Mouse (Mus musculus) embryo, embryonic 11.5 days (tissue): ENCODE data around the gene Glis1.

Experiments used
- DNase-seq: peaks from one replicate; pipeline ENCODE4 v3.0.0-alpha.2; 2012; ENCODE audit warnings: low read depth, low spot score

The Glis1 gene

GRCm38 (mm10) chr4:107452266-107453015 lies 18.1 kb downstream of the Glis1 start:
- no peak for DNase-seq

- DNase-seq: peak; percentile 81
Measured at GRCm38 (mm10) chr4:107453141-107453984, 19.0 kb downstream of the Glis1 start.

GRCm38 (mm10) chr4:107457602-107458001 lies 23.2 kb downstream of the Glis1 start:
- no peak for DNase-seq

- DNase-seq: no peak
Measured at GRCm38 (mm10) chr4:107458907-107459306, 24.5 kb downstream of the Glis1 start.

GRCm38 (mm10) chr4:107459461-107459860 lies 25.1 kb downstream of the Glis1 start:
- no peak for DNase-seq

- DNase-seq: peak; percentile 61
Measured at GRCm38 (mm10) chr4:107460468-107460867, 26.1 kb downstream of the Glis1 start.

- DNase-seq: no peak
Measured at GRCm38 (mm10) chr4:107467831-107468230, 33.4 kb downstream of the Glis1 start.

- DNase-seq: no peak
Measured at GRCm38 (mm10) chr4:107468264-107468663, 33.9 kb downstream of the Glis1 start.

GRCm38 (mm10) chr4:107468768-107469167 lies 34.4 kb downstream of the Glis1 start:
- DNase-seq: no peak

GRCm38 (mm10) chr4:107476266-107476665 lies 41.9 kb downstream of the Glis1 start:
- DNase-seq: no peak

- DNase-seq: no peak
Measured at GRCm38 (mm10) chr4:107479015-107479414, 44.6 kb downstream of the Glis1 start.

GRCm38 (mm10) chr4:107482541-107482940 lies 48.1 kb downstream of the Glis1 start:
- no peak for DNase-seq

- no peak for DNase-seq
Measured at GRCm38 (mm10) chr4:107483556-107484220, 49.3 kb downstream of the Glis1 start.

- DNase-seq: no peak
Measured at GRCm38 (mm10) chr4:107484221-107484575, 49.8 kb downstream of the Glis1 start.

GRCm38 (mm10) chr4:107485903-107486302 lies 51.5 kb downstream of the Glis1 start:
- DNase-seq: no peak

- DNase-seq: no peak
Measured at GRCm38 (mm10) chr4:107489121-107489840, 54.9 kb downstream of the Glis1 start.

GRCm38 (mm10) chr4:107492991-107493390 lies 58.6 kb downstream of the Glis1 start:
- no peak for DNase-seq

- no peak for DNase-seq
Measured at GRCm38 (mm10) chr4:107495751-107496430, 61.5 kb downstream of the Glis1 start.

- peak; percentile 17 for DNase-seq
Measured at GRCm38 (mm10) chr4:107497430-107497935, 63.1 kb downstream of the Glis1 start.

GRCm38 (mm10) chr4:107502601-107503051 lies 68.2 kb downstream of the Glis1 start:
- no peak for DNase-seq

- no peak for DNase-seq
Measured at GRCm38 (mm10) chr4:107514981-107515380, 80.6 kb downstream of the Glis1 start.
